Mouse (Mus musculus): Measurements from ENCODE around the gene Amigo3.

DNA sequence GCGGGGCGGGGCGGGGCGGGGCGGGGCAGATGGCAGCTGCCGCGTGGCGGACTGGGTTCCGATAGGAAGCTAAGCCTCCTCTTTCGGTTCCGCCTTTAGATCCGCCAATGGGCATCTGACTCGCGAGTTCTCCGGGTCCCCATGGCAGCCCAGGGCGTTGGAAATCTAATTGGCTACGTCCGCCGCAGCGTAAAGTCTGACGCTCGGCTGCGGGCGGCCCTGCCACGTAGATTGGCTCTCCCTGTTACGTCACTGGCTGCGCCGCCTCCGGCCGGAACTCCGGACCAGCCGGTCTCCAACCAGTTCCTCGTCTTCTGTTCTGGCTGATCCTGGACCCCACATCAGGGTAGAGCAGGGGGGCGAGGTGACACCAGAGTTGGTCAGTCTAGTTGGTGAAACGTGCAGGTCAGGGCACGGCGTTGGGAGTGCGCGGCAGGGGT, 3.9 kb upstream of the Amigo3 start, which contains the start of gene Gmppb:
- TF ChIP-seq CTCF (IDR thresholded peaks at IDR 0.05; ENCODE audit: insufficient read depth, low read length), result no peak
- peak; percentile 86; the same call in 1 of the 2 replicates for TF ChIP-seq POLR2A (IDR thresholded peaks at IDR 0.05; ENCODE audit: borderline replicate concordance, extremely low read depth, low read depth, low read length)
